Mouse (Mus musculus) limb, embryonic 12.5 days (tissue): ENCODE measurements around the gene Stk36. TPM values are rescaled to one million over a fixed set of nuclear protein-coding genes. Genes with fewer than 3 reads are reported as not detected.

Experiments
- ATAC-seq: fragments of 200-750 bp; cut with Nextera tagmentation; 2 replicates; pipeline ENCODE4 v1.8.0; 2017; ENCODE audit warnings: low read depth, moderate TSS enrichment; ENCODE audit not compliant: insufficient number of reproducible peaks, insufficient read depth, low FRiP score, low TSS enrichment
- H3K27ac ChIP-seq: fragments of 300-500 bp; sonication (generic); 2 replicates; pipeline ENCODE4 v1.5.1; 2016; ENCODE audit warnings: mild to moderate bottlenecking, moderate library complexity
- H3K27me3 ChIP-seq: fragments of 300-500 bp; sonication (generic); 2 replicates; pipeline ENCODE4 v1.6.1; 2016; ENCODE audit warnings: mild to moderate bottlenecking, moderate library complexity
- H3K36me3 ChIP-seq: fragments of 300-500 bp; sonication (generic); 2 replicates; pipeline ENCODE4 v1.6.1; 2016; ENCODE audit warnings: mild to moderate bottlenecking, moderate library complexity
- H3K4me1 ChIP-seq: fragments of 300-500 bp; sonication (generic); replicated peaks from 2 replicates; pipeline ENCODE4 v1.6.1; 2016
- H3K4me2 ChIP-seq: fragments of 300-500 bp; sonication (generic); 2 replicates; pipeline ENCODE4 v1.6.1; 2016; ENCODE audit warnings: mild to moderate bottlenecking, moderate library complexity
- H3K4me3 ChIP-seq: fragments of 300-500 bp; sonication (generic); replicated peaks from 2 replicates; pipeline ENCODE4 v1.5.1; 2016; ENCODE audit warnings: mild to moderate bottlenecking
- H3K9ac ChIP-seq: fragments of 300-500 bp; sonication (generic); replicated peaks from 2 replicates; pipeline ENCODE4 v1.6.1; 2016; ENCODE audit warnings: mild to moderate bottlenecking, moderate library complexity
- H3K9me3 ChIP-seq: fragments of 300-500 bp; sonication (generic); 2 replicates; pipeline ENCODE4 v1.6.1; 2016; ENCODE audit warnings: mild to moderate bottlenecking, moderate library complexity
- WGBS: fragments of 180-500 bp; shearing (Covaris S2); methylation state at CpG from one replicate; pipeline ENCODE4 v1.1.7; 2016; 5-methylcytosine and 5-hydroxymethylcytosine counted together
- polyA plus RNA-seq: library from polyadenylated mRNA; unstranded; fragments of >200 nt; fragmentation: Nextera tagmentation; extraction: Ambion mirVana; gene quantifications from 2 replicates; pipeline ENCODE4 v1.2.1, GENCODE M21; 2016

Stk36 gene
- polyA plus RNA-seq, 1 experiment from 2014 or later = 12.5 TPM

- Histone ChIP-seq H3K36me3 (peaks cover 46% of the 10 kb centered on the region), H3K27me3 (no peaks in the 10 kb centered on the region), H3K9ac (peak overlapping the region; percentile 79), H3K4me1 (peaks cover 17% of the 10 kb centered on the region), H3K27ac (0 out of 2 replicates have a peak overlapping the region, but pooled peaks have one; percentile 58), H3K4me2 (peak overlapping the region; percentile 86), H3K4me3 (peak overlapping the region; percentile 81), H3K9me3 (no peaks in the 10 kb centered on the region)
- 8% methylated on average over 26 of the region's 26 CpGs for WGBS
- peak; percentile 37; the same call in 1 of the 2 replicates for ATAC-seq
These were observed 561 bp upstream of the Stk36 start for GRCm38 (mm10) chr1:74600501-74601266.

DNA sequence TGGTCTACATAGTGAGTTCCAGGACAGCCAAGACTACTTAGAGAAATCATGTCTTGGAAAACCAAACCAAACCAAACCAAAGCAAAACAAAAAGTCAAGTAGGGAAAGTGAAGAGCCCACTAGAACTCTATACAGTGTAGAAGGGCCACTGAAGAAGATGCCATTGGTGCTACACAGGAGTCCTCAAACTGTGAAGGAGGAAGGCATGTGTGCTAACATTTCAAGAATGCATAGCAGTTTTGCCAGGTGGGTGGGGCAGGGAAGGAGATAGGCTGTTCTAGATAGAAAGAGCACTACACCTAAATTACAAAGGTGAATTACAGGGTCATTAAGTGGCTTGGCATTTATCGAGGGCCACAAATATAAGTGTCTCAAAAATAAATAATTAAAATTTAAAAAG, 22.9 kb downstream of the Stk36 start:
- ATAC-seq = no peak
- no peaks in the 10 kb centered on the region for H3K4me1 ChIP-seq
- no peak overlapping the region for H3K4me2 ChIP-seq
- 100% methylated on average over 1 of the region's 1 CpGs for WGBS
- H3K4me3 ChIP-seq = no peak overlapping the region
- H3K27ac ChIP-seq = no peak overlapping the region
- peaks cover 41% of the 10 kb centered on the region for H3K36me3 ChIP-seq
- H3K27me3 ChIP-seq = no peaks in the 10 kb centered on the region
- H3K9ac ChIP-seq = no peak overlapping the region
- H3K9me3 ChIP-seq = no peaks in the 10 kb centered on the region

- H3K4me2 ChIP-seq = no peak overlapping the region
- no peaks in the 10 kb centered on the region for H3K4me1 ChIP-seq
- no peak for ATAC-seq
- no peak overlapping the region for H3K9ac ChIP-seq
- no peak overlapping the region for H3K4me3 ChIP-seq
- peaks cover 45% of the 10 kb centered on the region for H3K36me3 ChIP-seq
- no peaks in the 10 kb centered on the region for H3K27me3 ChIP-seq
- WGBS = 83% methylated on average over 4 of the region's 4 CpGs
- no peak overlapping the region for H3K27ac ChIP-seq
- H3K9me3 ChIP-seq = no peaks in the 10 kb centered on the region
These were observed 24.8 kb downstream of the Stk36 start for GRCm38 (mm10) chr1:74626076-74626475.

DNA sequence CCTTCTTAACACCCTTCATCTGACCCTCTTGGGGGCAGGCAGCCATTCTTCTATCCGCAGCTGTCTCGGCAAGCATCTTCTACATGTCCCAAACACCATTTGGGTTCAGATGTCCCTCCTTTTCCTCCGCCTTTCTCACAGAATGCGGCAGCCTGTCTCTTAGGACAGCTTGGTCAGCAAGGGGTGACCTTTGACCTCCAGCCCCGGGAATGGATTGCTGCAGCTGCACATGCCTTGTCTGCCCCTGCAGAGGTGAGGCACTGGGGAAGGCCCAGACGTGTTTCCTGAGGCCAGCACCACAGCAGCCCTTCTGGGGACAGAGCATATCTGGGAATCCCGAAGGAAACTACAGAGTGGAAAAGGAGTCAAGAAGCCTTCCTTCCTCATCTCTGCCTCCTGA, 26.8 kb downstream of the Stk36 start:
- 49% methylated on average over 7 of the region's 7 CpGs for WGBS
- H3K9ac ChIP-seq = no peak overlapping the region

DNA sequence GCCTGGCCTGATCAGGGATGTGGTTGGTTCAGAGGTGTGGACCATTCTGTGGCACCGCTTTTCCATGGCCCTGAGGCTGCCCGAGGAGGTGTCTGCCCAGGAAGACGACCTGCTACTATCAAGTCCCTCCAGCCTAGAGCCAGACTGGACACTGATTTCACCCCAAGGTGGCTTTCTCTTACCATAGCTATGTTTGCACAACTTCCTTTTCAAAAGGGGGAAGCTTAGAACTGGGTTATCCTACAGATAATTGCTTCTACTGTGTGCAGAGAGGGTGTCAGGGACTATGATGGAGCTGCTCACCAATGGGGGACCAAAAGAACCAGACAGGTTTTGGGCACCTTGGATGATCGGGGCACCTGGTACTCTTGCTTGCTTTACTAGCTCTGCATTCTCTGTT, 31.5 kb downstream of the Stk36 start:
- Histone ChIP-seq H3K9me3 (no peaks in the 10 kb centered on the region), H3K9ac (no peak overlapping the region), H3K27ac (no peak overlapping the region), H3K4me1 (no peaks in the 10 kb centered on the region), H3K36me3 (peaks cover 33% of the 10 kb centered on the region), H3K4me3 (no peak overlapping the region), H3K4me2 (no peak overlapping the region), H3K27me3 (no peaks in the 10 kb centered on the region)
- no peak for ATAC-seq
- 83% methylated on average over 4 of the region's 4 CpGs for WGBS

More for the DNA sequence above, 26.8 kb downstream of the Stk36 start:
- ATAC-seq = no peak; the same call in 1 of the 2 replicates
- Histone ChIP-seq H3K36me3 (peaks cover 39% of the 10 kb centered on the region), H3K27ac (no peak overlapping the region), H3K27me3 (no peaks in the 10 kb centered on the region), H3K4me3 (no peak overlapping the region), H3K4me1 (no peaks in the 10 kb centered on the region), H3K9me3 (no peaks in the 10 kb centered on the region), H3K4me2 (no peak overlapping the region)

- no peak for ATAC-seq
- no peaks in the 10 kb centered on the region for H3K4me1 ChIP-seq
- H3K9me3 ChIP-seq = no peaks in the 10 kb centered on the region
- WGBS = 86% methylated on average over 2 of the region's 2 CpGs
- H3K9ac ChIP-seq = no peak overlapping the region
- H3K36me3 ChIP-seq = no peaks in the 10 kb centered on the region
- no peak overlapping the region for H3K4me3 ChIP-seq
- H3K27ac ChIP-seq = no peak overlapping the region
- no peak overlapping the region for H3K4me2 ChIP-seq
- H3K27me3 ChIP-seq = no peaks in the 10 kb centered on the region
These were observed 42.3 kb downstream of the Stk36 start for GRCm38 (mm10) chr1:74643524-74643923.

GRCm38 (mm10) chr1:74643926-74644325, 42.7 kb downstream of the Stk36 start:
- no peaks in the 10 kb centered on the region for H3K36me3 ChIP-seq
- no peak overlapping the region for H3K9ac ChIP-seq
- H3K27ac ChIP-seq = no peak overlapping the region
- no peaks in the 10 kb centered on the region for H3K27me3 ChIP-seq
- no peak for ATAC-seq
- H3K9me3 ChIP-seq = no peaks in the 10 kb centered on the region
- no peaks in the 10 kb centered on the region for H3K4me1 ChIP-seq
- H3K4me3 ChIP-seq = no peak overlapping the region
- no peak overlapping the region for H3K4me2 ChIP-seq

- Histone ChIP-seq H3K4me1 (peaks cover 12% of the 10 kb centered on the region), H3K27me3 (no peaks in the 10 kb centered on the region), H3K4me3 (peak within 1 kb of the TSS; percentile 85), H3K4me2 (peak within 1 kb of the TSS; percentile 68), H3K27ac (peak within 1 kb of the TSS; percentile 80), H3K9me3 (no peaks in the 10 kb centered on the region), H3K36me3 (peaks cover 4% of the 10 kb centered on the region; the same call in 1 of the 2 replicates), H3K9ac (peak within 1 kb of the TSS; percentile 75)
- peak; percentile 99 for ATAC-seq
- WGBS = under 1% methylated on average over 66 of the region's 66 CpGs
These were observed 60.4 kb downstream of the Stk36 start, which contains the start of gene Ttll4 for GRCm38 (mm10) chr1:74661448-74662195. Gene Ttll4, plus strand, starts transcription at chr1:74661745.

DNA sequence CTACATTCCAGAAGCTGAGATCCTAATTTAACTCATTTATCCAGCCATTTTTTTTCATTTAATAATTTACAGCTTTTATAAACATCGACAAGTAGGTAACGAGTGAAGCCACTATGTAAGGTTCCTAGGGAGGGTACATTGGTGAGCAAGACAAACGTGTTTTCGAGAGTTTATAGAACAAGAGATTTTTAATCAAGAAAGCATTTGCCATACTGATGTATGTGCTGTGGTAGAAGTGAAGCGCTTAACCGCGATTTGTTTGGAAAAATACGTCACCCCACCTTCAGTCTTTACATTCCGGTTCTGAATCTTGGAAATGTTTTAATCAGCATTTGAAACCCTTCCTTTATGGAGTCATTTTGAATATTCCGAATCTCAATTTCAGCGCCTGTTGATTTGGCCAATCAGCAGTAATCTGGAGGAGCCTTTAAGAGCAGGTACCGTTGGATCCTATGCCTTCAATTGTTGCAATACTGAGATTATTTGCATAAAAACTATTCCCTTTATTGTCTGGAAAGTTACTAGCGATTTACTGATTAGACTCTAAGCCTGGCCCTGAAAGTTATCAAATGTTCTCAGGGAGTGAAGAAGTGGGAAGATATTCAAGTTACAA, 61.1 kb downstream of the Stk36 start:
- Histone ChIP-seq H3K4me3 (peak overlapping the region; percentile 85), H3K36me3 (peaks cover 8% of the 10 kb centered on the region), H3K4me1 (peaks cover 12% of the 10 kb centered on the region), H3K4me2 (peak overlapping the region; percentile 68), H3K27ac (peak overlapping the region; percentile 80), H3K9ac (peak overlapping the region; percentile 75), H3K27me3 (no peaks in the 10 kb centered on the region), H3K9me3 (no peaks in the 10 kb centered on the region)
- 4% methylated on average over 13 of the region's 13 CpGs for WGBS
- ATAC-seq = no peak

- Histone ChIP-seq H3K27me3 (no peaks in the 10 kb centered on the region), H3K27ac (no peak overlapping the region), H3K9ac (no peak overlapping the region), H3K4me2 (no peak overlapping the region), H3K4me1 (peaks cover 12% of the 10 kb centered on the region), H3K9me3 (no peaks in the 10 kb centered on the region), H3K4me3 (no peak overlapping the region), H3K36me3 (peaks cover 22% of the 10 kb centered on the region)
- no peak for ATAC-seq
- 68% methylated on average over 6 of the region's 6 CpGs for WGBS
These were observed 63.9 kb downstream of the Stk36 start for GRCm38 (mm10) chr1:74665153-74665552.

- Histone ChIP-seq H3K4me2 (no peak overlapping the region), H3K36me3 (peaks cover 41% of the 10 kb centered on the region), H3K4me1 (peaks cover 2% of the 10 kb centered on the region; the same call in 1 of the 2 replicates), H3K9me3 (no peaks in the 10 kb centered on the region), H3K27me3 (no peaks in the 10 kb centered on the region), H3K9ac (no peak overlapping the region), H3K4me3 (no peak overlapping the region), H3K27ac (no peak overlapping the region)
- WGBS = 90% methylated on average over 3 of the region's 3 CpGs
- ATAC-seq = no peak
These were observed 67.1 kb downstream of the Stk36 start for GRCm38 (mm10) chr1:74668371-74668770.
